Mouse (Mus musculus): ENCODE data around the gene Cwc22. TPM values are rescaled to one million over a fixed set of nuclear protein-coding genes. Genes with fewer than 3 reads are reported as not detected.

Cwc22 gene
- polyA plus RNA-seq, 1 experiment: 8.5 TPM

GRCm38 (mm10) chr2:77876331-77876730 lies 69.8 kb downstream of the Cwc22 start:
- no peaks in the 10 kb centered on the region for H3K79me3 ChIP-seq (ENCODE audit: low read depth)
- H3K79me2 ChIP-seq (ENCODE audit: control insufficient read depth, insufficient read depth): no peaks in the 10 kb centered on the region
- TF ChIP-seq MYOD1 (IDR thresholded peaks at IDR 0.05; ENCODE audit: control insufficient read depth, insufficient read length, low read depth): no peak
- no peak for TF ChIP-seq USF1 (IDR thresholded peaks at IDR 0.05; ENCODE audit: low read depth)
- TF ChIP-seq CTCF (IDR thresholded peaks at IDR 0.05; ENCODE audit: control insufficient read depth, insufficient read depth, insufficient read length): no peak
- no peak for TF ChIP-seq MYOG (IDR thresholded peaks at IDR 0.05; ENCODE audit: control insufficient read depth, extremely low read depth, insufficient read length)
- TF ChIP-seq MAX (IDR thresholded peaks at IDR 0.05): no peak
- TF ChIP-seq CEBPB (IDR thresholded peaks at IDR 0.05; ENCODE audit: low read depth): no peak
- no peak for TF ChIP-seq FOSL1 (IDR thresholded peaks at IDR 0.05; ENCODE audit: insufficient read depth, low read length, poor library complexity, severe bottlenecking)
- no peaks in the 10 kb centered on the region for H3K36me3 ChIP-seq (ENCODE audit: control insufficient read depth, insufficient read depth)
- H3ac ChIP-seq (ENCODE audit: control insufficient read depth, insufficient read length, low read depth): no peak overlapping the region
- no peaks in the 10 kb centered on the region for H3K27me3 ChIP-seq (ENCODE audit: control insufficient read depth, insufficient read depth, insufficient read length)
- H3K4me3 ChIP-seq (ENCODE audit: insufficient read depth, poor library complexity, severe bottlenecking): no peak overlapping the region

GRCm38 (mm10) chr2:77875516-77875915 lies 70.7 kb downstream of the Cwc22 start:
- Histone ChIP-seq H3K27me3 (ENCODE audit: control insufficient read depth, insufficient read depth, insufficient read length) (no peaks in the 10 kb centered on the region), H3K79me3 (ENCODE audit: low read depth) (no peaks in the 10 kb centered on the region), H3K4me3 (ENCODE audit: insufficient read depth, poor library complexity, severe bottlenecking) (no peak overlapping the region), H3K36me3 (ENCODE audit: control insufficient read depth, insufficient read depth) (no peaks in the 10 kb centered on the region), H3ac (ENCODE audit: control insufficient read depth, insufficient read length, low read depth) (no peak overlapping the region), H3K79me2 (ENCODE audit: control insufficient read depth, insufficient read depth) (no peaks in the 10 kb centered on the region)
- TF ChIP-seq MAX (IDR thresholded peaks at IDR 0.05): no peak
- no peak for TF ChIP-seq CTCF (IDR thresholded peaks at IDR 0.05; ENCODE audit: control insufficient read depth, insufficient read depth, insufficient read length)
- TF ChIP-seq MYOG (IDR thresholded peaks at IDR 0.05; ENCODE audit: control insufficient read depth, extremely low read depth, insufficient read length): no peak
- no peak for TF ChIP-seq USF1 (IDR thresholded peaks at IDR 0.05; ENCODE audit: low read depth)
- no peak for TF ChIP-seq MYOD1 (IDR thresholded peaks at IDR 0.05; ENCODE audit: control insufficient read depth, insufficient read length, low read depth)
- TF ChIP-seq FOSL1 (IDR thresholded peaks at IDR 0.05; ENCODE audit: insufficient read depth, low read length, poor library complexity, severe bottlenecking): no peak
- no peak for TF ChIP-seq CEBPB (IDR thresholded peaks at IDR 0.05; ENCODE audit: low read depth)

DNA sequence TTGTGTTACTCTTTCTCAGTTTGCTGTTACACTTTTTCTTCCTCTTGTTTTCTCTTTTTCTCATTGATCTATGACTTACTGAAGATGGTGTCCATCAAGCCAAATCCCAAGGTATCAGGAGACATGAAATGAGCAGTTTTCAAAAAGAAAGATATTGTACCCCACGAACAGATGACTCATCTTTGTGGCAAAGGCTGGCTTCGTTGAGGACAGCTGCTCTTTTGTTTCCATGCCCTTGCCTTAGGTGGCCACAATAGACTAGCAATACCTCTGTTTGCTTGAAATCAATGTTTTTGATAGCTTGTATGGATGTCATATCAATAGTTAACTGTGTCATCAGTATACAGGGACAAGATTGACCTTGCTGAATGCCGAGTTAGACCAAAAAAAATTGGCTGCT lies 71.5 kb downstream of the Cwc22 start:
- H3K79me2 ChIP-seq (ENCODE audit: control insufficient read depth, insufficient read depth): no peaks in the 10 kb centered on the region
- no peak overlapping the region for H3K4me3 ChIP-seq (ENCODE audit: insufficient read depth, poor library complexity, severe bottlenecking)
- H3K36me3 ChIP-seq (ENCODE audit: control insufficient read depth, insufficient read depth): no peaks in the 10 kb centered on the region
- no peaks in the 10 kb centered on the region for H3K27me3 ChIP-seq (ENCODE audit: control insufficient read depth, insufficient read depth, insufficient read length)
- H3K79me3 ChIP-seq (ENCODE audit: low read depth): no peaks in the 10 kb centered on the region
- no peak overlapping the region for H3ac ChIP-seq (ENCODE audit: control insufficient read depth, insufficient read length, low read depth)
- TF ChIP-seq MYOD1 (IDR thresholded peaks at IDR 0.05; ENCODE audit: control insufficient read depth, insufficient read length, low read depth): peak; percentile 40
- TF ChIP-seq FOSL1 (IDR thresholded peaks at IDR 0.05; ENCODE audit: insufficient read depth, low read length, poor library complexity, severe bottlenecking): no peak

GRCm38 (mm10) chr2:77873806-77874205 lies 72.4 kb downstream of the Cwc22 start:
- no peaks in the 10 kb centered on the region for H3K79me3 ChIP-seq (ENCODE audit: low read depth)

DNA sequence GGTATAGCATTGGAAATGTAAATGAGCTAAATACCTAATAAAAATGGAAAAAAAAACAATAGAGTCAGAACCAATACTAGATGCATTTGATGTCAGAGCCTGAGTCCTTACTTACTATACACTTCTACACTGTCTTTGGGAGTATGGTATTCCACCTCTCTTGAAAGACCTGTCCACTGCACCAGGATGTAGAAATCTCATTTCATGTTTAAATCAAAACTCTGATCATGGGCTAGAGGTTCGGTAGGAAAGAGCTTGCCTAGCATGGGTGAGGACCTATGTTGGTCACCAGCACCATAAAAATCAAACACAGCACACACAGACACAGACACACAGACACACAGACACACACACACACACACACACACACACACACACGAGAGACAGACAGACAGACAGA lies 73.5 kb downstream of the Cwc22 start:
- Histone ChIP-seq H3K79me3 (ENCODE audit: low read depth) (no peaks in the 10 kb centered on the region), H3ac (ENCODE audit: control insufficient read depth, insufficient read length, low read depth) (no peak overlapping the region), H3K79me2 (ENCODE audit: control insufficient read depth, insufficient read depth) (no peaks in the 10 kb centered on the region), H3K4me3 (ENCODE audit: insufficient read depth, poor library complexity, severe bottlenecking) (no peak overlapping the region), H3K36me3 (ENCODE audit: control insufficient read depth, insufficient read depth) (no peaks in the 10 kb centered on the region), H3K27me3 (ENCODE audit: control insufficient read depth, insufficient read depth, insufficient read length) (no peaks in the 10 kb centered on the region)
- TF ChIP-seq MAX (IDR thresholded peaks at IDR 0.05): no peak
- no peak for TF ChIP-seq MYOD1 (IDR thresholded peaks at IDR 0.05; ENCODE audit: control insufficient read depth, insufficient read length, low read depth)
- no peak for TF ChIP-seq CTCF (IDR thresholded peaks at IDR 0.05; ENCODE audit: control insufficient read depth, insufficient read depth, insufficient read length)
- no peak for TF ChIP-seq MYOG (IDR thresholded peaks at IDR 0.05; ENCODE audit: control insufficient read depth, extremely low read depth, insufficient read length)
- TF ChIP-seq FOSL1 (IDR thresholded peaks at IDR 0.05; ENCODE audit: insufficient read depth, low read length, poor library complexity, severe bottlenecking): no peak
- no peak for TF ChIP-seq CEBPB (IDR thresholded peaks at IDR 0.05; ENCODE audit: low read depth)
- no peak for TF ChIP-seq USF1 (IDR thresholded peaks at IDR 0.05; ENCODE audit: low read depth)

More at GRCm38 (mm10) chr2:77873806-77874205, 72.4 kb downstream of the Cwc22 start:
- Histone ChIP-seq H3ac (ENCODE audit: control insufficient read depth, insufficient read length, low read depth) (no peak overlapping the region), H3K4me3 (ENCODE audit: insufficient read depth, poor library complexity, severe bottlenecking) (no peak overlapping the region), H3K79me2 (ENCODE audit: control insufficient read depth, insufficient read depth) (no peaks in the 10 kb centered on the region), H3K36me3 (ENCODE audit: control insufficient read depth, insufficient read depth) (no peaks in the 10 kb centered on the region), H3K27me3 (ENCODE audit: control insufficient read depth, insufficient read depth, insufficient read length) (no peaks in the 10 kb centered on the region)
- TF ChIP-seq MYOG (IDR thresholded peaks at IDR 0.05; ENCODE audit: control insufficient read depth, extremely low read depth, insufficient read length): no peak
- TF ChIP-seq CEBPB (IDR thresholded peaks at IDR 0.05; ENCODE audit: low read depth): no peak
- TF ChIP-seq FOSL1 (IDR thresholded peaks at IDR 0.05; ENCODE audit: insufficient read depth, low read length, poor library complexity, severe bottlenecking): no peak
- TF ChIP-seq USF1 (IDR thresholded peaks at IDR 0.05; ENCODE audit: low read depth): no peak
- TF ChIP-seq MYOD1 (IDR thresholded peaks at IDR 0.05; ENCODE audit: control insufficient read depth, insufficient read length, low read depth): no peak
- TF ChIP-seq CTCF (IDR thresholded peaks at IDR 0.05; ENCODE audit: control insufficient read depth, insufficient read depth, insufficient read length): no peak
- TF ChIP-seq MAX (IDR thresholded peaks at IDR 0.05): no peak

DNA sequence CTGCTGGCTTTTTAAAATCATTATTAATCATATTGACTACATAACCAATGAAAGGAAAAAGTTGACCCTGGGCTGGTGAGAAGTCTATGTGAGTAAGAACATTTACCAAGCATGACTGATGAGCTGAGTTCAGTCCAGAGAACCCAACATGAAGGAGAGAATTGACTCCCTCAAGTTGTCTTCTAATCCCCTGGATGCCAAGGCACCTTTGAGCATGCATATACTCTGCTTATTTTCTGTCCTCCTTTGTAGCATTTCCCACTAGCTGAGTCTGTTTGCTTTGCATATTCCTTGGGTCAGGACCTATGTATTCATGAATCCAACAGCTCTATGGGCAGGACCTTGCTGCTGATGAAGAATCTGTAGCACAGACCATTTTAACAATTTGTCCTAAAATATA lies 75.0 kb downstream of the Cwc22 start:
- no peak overlapping the region for H3ac ChIP-seq (ENCODE audit: control insufficient read depth, insufficient read length, low read depth)
- H3K79me3 ChIP-seq (ENCODE audit: low read depth): no peaks in the 10 kb centered on the region
- TF ChIP-seq CEBPB (IDR thresholded peaks at IDR 0.05; ENCODE audit: low read depth) (no peak), CTCF (IDR thresholded peaks at IDR 0.05; ENCODE audit: control insufficient read depth, insufficient read depth, insufficient read length) (no peak), MYOG (IDR thresholded peaks at IDR 0.05; ENCODE audit: control insufficient read depth, extremely low read depth, insufficient read length) (no peak), FOSL1 (IDR thresholded peaks at IDR 0.05; ENCODE audit: insufficient read depth, low read length, poor library complexity, severe bottlenecking) (no peak), MAX (IDR thresholded peaks at IDR 0.05) (no peak), MYOD1 (IDR thresholded peaks at IDR 0.05; ENCODE audit: control insufficient read depth, insufficient read length, low read depth) (no peak), USF1 (IDR thresholded peaks at IDR 0.05; ENCODE audit: low read depth) (no peak)
- no peaks in the 10 kb centered on the region for H3K36me3 ChIP-seq (ENCODE audit: control insufficient read depth, insufficient read depth)
- no peak overlapping the region for H3K4me3 ChIP-seq (ENCODE audit: insufficient read depth, poor library complexity, severe bottlenecking)
- no peaks in the 10 kb centered on the region for H3K79me2 ChIP-seq (ENCODE audit: control insufficient read depth, insufficient read depth)
- H3K27me3 ChIP-seq (ENCODE audit: control insufficient read depth, insufficient read depth, insufficient read length): no peaks in the 10 kb centered on the region

Measured in C2C12 (cell line).